Mouse (Mus musculus): Measurements from ENCODE around the gene Vmn1r58. TPM values are rescaled to one million over a fixed set of nuclear protein-coding genes. Genes with fewer than 3 reads are reported as not detected.
"Not testable (repeated sequence)": the region's sequence is repeated elsewhere in the genome, so short reads cannot be mapped to it uniquely, and the experiment has no call there.

The Vmn1r58 gene
- not detected for total RNA-seq (2021)
- long read RNA-seq, experiment 1, result 0 reads
- long read RNA-seq, experiment 2, result 0 reads

DNA sequence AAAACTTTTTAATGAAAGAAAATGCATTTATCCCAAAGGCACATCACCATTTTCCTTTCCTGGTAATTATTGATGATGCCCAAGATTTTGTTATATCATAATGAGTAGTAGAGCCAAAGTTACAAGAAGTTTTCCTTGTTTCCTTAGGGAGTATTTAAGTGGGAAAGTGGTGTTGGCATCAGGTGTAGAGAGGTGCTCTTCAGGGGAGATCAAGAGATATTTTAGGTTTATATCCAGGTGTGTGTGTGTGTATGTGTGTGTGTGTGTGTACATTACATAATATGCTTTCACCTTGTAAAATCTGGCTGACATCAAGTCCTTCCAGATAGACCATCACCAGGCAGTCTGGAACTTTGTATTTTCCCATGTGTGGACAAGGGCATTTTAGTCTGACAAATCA lies at the start of gene Vmn1r58:
Gene Vmn1r58, minus strand, starts transcription at position 101 of the 400 bp plus-strand sequence.
- DNase-seq; intact Hi-C loops (cut with DNase I): not testable (repeated sequence)

DNA sequence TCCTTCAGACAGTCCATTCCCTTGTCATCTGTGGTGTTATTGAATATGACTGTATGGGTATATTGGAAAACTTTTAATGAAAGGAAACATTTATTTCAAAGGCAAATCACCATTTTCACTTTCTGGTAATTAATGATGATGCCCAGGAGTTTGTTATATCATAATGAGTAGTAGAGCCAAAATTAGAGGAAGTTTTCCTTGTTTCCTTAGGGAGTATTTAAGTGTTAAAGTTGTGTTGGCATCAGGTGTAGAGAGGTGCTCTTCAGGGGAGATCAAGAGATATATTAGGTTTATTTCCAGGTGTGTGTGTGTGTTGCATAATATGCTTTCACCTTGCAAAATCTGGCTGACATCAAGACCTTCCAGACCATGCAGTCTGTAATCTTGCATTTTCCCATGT lies 43.5 kb upstream of the Vmn1r58 start, which contains the start of gene Vmn1r59:
Gene Vmn1r59, minus strand, starts transcription at position 101 of the 400 bp plus-strand sequence.
- intact Hi-C loops (cut with DNase I), result no loop called here
- no peak for DNase-seq

DNA sequence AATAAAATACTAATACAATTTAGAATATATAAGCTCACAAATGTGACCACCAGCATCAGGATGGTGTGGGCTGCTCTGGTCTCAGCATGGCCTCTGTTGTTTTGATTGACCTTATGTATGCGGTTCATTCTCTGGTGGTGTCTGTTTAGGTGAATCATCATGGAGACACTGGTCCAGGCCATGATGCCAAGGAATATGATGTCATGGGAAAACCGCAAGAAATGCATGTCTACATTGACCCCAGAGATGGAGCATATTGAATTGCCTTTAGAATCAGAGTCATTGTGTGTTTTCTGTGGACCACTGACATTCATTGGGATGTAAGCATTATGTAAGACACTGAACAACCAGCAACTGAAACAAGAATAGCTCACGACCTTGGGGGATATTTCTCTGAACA lies 40.8 kb upstream of the Vmn1r58 start:
- intact Hi-C loops (cut with DNase I); DNase-seq: not testable (repeated sequence)

DNA sequence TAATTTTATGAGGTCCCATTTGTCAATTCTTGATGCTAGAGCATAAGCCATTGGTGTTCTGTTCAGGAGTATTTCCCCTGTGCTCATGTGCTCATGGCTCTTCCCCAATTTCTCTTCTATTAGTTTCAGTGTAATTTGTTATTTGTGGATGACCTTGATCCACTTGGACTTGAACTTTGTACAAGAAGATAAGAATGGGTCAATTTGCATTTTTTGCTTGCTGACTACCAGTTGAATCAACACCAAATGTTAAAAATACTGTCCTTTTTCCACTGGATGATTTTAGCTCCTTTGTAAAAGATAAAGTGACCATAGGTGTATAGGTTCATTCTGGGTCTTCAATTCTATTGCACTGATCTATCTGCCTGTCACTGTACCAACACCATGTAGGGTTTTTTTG lies 35.4 kb upstream of the Vmn1r58 start:
- intact Hi-C loops (cut with DNase I), result no loop called here
- no peak for DNase-seq

DNA sequence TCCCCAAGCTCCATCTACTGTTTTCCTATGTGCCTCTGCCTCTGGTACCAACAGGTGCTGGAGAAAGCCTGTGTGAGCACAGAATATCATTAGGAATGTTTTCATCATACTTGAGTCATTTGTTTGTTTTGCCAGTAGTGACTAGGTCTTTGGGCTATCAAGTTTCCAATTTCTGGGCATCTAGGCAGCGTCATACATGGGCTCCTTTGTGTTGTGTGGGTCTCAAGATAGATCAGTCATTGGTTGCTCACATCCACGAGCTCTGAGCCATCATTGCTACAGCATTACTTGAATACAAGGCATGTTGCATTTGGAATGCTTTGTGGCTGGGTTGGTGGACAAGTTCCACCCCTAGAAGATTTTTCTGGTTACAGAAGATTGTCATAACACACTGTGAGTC lies 7.0 kb downstream of the Vmn1r58 start:
- no peak for DNase-seq
- intact Hi-C loops (cut with DNase I), result no loop called here

DNA sequence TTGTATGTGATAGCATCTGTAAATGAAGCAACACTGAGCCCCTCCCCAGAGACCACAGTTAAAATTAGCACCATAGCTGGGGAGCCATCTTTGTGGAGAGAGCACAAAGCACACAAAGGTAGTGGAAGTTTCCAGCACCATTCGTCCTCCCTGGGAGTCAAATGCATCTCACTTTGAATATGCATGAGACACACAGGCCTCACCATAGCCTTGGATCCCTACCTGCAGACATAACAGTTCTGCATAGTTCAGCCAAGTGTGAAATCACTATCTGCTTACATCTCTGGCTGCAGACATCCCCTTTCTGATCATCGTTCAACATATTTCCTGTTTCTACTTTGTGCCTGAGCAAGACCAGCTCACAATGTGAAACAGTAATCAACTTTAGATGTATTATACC lies 46.5 kb downstream of the Vmn1r58 start:
- intact Hi-C loops (cut with DNase I), result loop anchor here (1.0 kb wide), 1 partner anchor 31 kb away; no protein-coding TSS in a partner anchor

DNA sequence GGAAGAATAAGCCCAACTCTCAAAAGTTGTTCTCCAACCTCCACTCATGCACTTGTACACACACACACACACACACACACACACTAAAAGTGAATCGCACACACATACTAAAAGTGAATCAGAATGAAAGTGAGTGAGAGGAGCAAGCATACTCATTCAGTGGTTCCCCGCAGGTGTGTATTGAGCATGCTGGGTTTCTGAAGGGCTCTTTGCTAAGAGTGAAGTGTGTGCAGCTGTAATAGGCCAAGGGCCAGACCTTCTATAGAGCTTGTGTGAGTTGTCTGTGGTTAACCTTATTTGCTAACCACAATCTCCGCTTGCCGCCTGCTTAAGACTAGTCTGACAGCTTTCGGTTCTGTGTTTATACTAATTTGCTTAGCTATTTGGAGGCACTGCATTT lies 49.6 kb downstream of the Vmn1r58 start:
- DNase-seq, result no peak
- intact Hi-C loops (cut with DNase I), result no loop called here

More for the DNA sequence above, 46.5 kb downstream of the Vmn1r58 start:
- no peak for DNase-seq

Other genes with a start within 250 kb of the Vmn1r58 start
- not detected for gene Vmn1r56, start 216.6 kb downstream of the Vmn1r58 start, total RNA-seq (2021)
- not detected for gene Vmn1r57, start 194.9 kb downstream of the Vmn1r58 start, total RNA-seq (2021)
- gene Gm5065, start 62.9 kb downstream of the Vmn1r58 start, total RNA-seq (2021), result not detected
- not detected for gene Nlrp2, start 62.4 kb downstream of the Vmn1r58 start, total RNA-seq (2021)
- gene Vmn1r59, start 43.4 kb upstream of the Vmn1r58 start, total RNA-seq (2021), result not detected
- gene Vmn2r28, start 80.6 kb upstream of the Vmn1r58 start, total RNA-seq (2021), result not detected
- not detected for gene Vmn1r60, start 133.9 kb upstream of the Vmn1r58 start, total RNA-seq (2021)
- not detected for gene Vmn1r61, start 199.9 kb upstream of the Vmn1r58 start, total RNA-seq (2021)

Measured in heart, postnatal 14 days (tissue).